Mouse (Mus musculus) right cerebral cortex, postnatal 10 days (tissue): ENCODE results near the gene Sec14l2.
A peak's percentile ranks its signal among the peaks of the same experiment; 100 is the strongest.
"Not testable (repeated sequence)": the region's sequence is repeated elsewhere in the genome, so short reads cannot be mapped to it uniquely, and the experiment has no call there.

Source experiments
- DNase-seq, 2 experiments: peaks; one replicate each; pipeline ENCODE4 v3.0.0; 2021; ENCODE audit warnings: low spot score in 2 of 2

The Sec14l2 gene

DNA sequence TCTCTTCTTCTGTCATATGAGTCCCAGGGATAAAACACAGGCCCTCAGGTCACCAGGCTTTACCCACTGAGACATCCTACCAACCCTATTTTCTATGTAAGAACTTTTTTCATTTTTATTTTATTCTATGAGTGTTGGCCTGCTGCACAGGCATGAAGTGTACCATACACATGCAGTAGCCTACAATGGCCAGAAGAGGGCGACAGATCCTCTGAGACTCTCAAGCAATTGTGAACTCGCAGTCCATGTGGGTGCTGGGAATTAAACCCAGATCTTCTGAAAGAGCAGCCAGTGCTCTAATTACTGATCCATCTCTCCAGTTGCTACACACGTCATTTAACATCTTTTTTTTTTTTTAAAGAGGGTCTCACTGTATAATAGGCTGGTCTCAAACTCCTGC lies 10.2 kb upstream of the Sec14l2 start:
- DNase-seq = no peak

- not testable (repeated sequence) for DNase-seq
These were observed 5.2 kb upstream of the Sec14l2 start for GRCm38 (mm10) chr11:4128461-4128860.

DNA sequence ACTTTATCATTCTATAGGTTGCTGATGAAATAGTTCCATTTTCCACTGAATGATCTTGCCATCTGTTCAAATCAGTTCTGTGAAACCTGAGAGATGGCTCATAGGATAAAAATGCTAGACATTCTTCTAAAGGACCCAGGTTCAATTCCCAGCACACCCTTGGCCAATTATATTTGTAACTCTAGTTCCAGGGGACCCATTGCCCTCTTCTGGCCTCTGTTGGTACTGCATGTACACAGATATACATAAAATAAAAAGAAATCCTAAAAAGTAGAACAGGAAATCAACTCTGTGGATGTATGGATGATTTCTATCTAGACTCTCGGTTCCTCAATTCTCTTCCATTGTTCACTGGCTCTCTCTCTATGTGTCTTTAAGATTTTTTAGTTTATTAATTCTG lies 3.8 kb upstream of the Sec14l2 start:
- no peak for DNase-seq

GRCm38 (mm10) chr11:4123922-4124321 lies 707 bp upstream of the Sec14l2 start:
- DNase-seq = no peak

GRCm38 (mm10) chr11:4122226-4122625 lies 989 bp downstream of the Sec14l2 start:
- DNase-seq = no peak

DNA sequence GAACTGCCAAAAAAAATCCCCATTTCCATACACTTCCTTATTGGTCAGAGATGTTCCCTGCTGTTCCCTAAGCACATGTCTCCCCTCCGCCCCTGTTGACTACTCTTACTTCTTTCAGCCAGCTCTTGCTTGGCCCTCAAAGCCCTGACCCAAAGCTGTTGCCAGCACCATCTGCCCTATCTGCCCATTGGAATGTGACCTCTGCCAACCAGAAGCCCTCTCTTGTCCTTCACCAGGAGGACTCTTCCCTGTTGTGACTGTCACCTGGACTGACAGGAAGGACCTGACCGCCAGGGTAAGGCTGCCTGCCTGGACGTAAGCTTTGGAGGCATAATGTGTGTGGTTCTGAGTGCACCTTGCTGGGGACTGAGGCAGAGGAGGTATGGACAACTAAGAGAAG lies 1.5 kb downstream of the Sec14l2 start:
- DNase-seq = no peak

DNA sequence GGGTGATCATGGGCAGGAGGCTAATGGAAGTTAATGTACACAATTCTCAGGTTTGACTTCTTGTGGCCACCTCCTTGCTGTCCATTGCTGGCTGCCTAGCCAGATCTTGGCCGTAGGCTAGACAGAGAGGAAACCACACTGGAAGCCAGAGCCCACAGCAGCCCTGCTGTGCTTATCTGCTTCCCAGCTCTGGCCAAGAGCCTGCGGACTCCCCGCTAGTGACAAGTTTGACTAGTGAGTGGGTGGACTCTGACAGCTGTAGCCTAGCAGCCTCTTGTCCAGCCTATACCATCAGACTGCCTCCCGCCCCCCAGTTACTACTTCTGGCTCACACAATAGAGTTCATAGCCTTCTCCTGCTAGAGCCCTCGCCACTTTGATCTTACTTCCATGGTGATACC lies 3.6 kb downstream of the Sec14l2 start:
- no peak for DNase-seq

DNA sequence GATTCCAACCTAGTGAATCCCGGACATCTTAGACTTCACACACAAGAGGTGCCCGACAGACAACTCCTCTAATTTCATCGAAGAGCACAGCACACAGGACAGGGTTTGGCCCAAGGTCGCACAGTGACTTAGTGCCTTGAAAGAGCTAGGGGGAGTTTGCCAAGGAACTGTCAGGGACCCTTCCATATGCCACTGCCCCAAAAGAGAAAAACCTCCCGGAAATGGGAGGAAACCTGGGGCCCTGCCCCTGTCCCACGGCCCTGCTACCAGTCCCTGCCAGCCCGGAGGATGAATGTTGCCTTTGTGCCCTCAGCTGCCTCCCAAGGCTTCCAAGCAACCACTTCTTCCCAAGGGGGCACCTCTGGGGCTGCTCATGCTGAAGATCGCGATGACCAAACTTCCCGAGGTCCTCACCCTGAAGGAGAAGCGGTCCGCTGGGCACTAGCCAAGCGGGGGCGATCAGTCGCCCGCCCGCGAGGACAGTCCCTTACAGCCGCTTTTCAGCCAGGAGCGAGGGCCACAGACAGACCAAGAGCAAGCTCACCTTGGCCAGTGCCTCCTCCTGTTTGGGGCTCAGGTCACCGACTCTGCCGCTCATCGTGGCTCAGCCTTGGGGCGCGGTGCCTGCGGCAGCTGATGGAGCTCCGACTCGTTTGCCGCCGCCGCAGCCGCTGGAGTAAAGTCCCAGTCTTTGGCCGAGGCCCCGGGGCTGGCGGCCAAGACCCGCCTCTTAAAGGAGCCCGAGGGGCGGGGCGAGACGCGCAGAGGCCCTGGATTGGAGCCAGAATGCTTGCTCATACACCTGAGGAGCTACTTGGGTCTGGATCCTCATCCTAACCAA lies 4.9 kb downstream of the Sec14l2 start:
- DNase-seq = peak; percentile 81 to 82

GRCm38 (mm10) chr11:4117372-4118071 lies 5.7 kb downstream of the Sec14l2 start:
- no peak for DNase-seq

DNA sequence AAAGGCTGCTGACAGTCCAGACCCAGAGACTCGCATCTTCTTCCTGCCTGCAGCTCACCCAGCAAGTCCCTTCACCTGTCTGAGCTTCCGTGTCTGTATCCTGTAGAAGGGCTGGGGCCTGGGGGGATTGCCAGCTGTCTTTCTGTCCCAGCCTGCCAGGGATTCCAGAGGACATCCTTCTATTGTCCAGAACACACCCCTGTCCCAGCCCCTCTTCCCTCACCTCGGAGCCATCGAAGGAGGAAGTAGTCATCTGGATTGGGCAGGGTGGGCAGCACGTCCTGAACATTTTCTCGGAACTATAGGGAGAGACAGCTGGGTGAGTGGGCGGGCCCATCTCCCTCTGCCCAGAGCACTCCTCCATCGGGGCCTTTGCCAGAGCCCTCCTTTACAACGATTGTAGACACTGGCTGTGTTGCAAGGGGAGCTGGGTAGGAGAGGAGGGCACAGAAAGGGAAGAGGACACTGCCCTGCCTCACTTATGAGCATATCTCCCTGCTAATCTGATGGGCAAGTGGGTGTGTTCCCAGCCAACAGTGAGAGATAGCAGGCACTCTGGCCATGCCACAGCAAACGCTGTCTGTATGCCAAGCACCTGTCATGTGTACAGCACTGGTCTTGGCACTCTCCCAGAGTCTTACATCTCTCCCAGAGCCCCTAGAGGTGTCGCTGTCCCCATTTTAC lies 6.6 kb downstream of the Sec14l2 start:
- peak in 1 of 2 experiments; percentile 60 for DNase-seq

DNA sequence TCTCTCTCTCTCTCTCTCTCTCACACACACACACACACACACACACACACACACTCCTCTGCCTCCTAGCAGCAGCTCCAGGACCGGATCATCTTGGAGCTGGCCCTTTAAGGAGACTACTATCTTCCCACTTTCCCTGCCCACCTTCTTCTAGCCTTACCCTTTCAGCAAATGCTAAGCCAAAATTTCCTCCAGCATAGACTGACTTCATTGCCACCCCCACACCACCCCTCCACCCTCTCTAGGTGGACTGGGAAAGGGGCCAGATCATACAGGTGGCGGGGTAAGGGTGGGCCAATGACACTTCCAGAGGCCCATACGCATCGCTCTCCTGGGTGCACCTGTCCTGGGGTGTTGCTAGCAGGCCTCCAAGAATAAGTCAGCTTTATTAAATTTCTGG lies 7.8 kb downstream of the Sec14l2 start:
- DNase-seq = no peak

GRCm38 (mm10) chr11:4114541-4114940 lies 8.7 kb downstream of the Sec14l2 start:
- not testable (repeated sequence) for DNase-seq

DNA sequence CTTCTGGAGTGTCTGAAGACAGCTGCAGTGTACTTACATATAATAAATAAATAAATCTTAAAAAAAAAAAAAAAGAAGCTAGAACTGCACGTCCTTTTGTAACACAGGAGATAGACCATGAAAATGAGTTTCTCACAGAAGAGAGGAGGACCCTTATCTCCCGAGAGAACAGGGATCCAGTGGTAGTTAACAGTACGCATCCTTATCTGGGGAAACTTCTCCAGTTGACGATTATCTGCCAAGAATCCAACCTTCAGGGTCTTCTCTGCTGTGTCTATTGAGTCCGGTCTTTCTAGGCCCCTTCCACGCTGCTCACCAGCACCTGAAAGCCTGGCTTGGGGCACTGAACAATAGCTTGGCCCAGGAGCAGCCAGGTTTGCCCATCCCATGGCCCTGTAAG lies 9.2 kb downstream of the Sec14l2 start:
- no peak for DNase-seq

DNA sequence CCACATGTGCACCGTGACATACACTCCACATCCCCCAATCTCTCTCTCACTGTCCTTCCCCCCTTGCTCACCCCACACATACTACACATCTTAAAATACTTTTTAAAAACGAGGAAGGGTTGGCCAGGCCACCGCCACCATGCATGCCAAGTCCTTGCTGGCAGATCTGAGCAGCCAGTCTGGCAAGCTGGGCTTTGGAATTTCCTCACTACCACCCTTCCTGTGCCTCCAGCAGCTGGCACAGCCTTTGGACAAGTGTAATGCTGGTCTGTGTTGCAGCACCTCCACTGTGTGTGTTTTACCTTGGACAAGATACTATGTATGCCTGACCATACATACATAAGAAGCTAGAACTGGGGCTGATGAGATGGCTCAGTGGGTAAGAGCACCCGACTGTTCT lies 9.7 kb downstream of the Sec14l2 start:
- DNase-seq = peak in 1 of 2 experiments; percentile 47

DNA sequence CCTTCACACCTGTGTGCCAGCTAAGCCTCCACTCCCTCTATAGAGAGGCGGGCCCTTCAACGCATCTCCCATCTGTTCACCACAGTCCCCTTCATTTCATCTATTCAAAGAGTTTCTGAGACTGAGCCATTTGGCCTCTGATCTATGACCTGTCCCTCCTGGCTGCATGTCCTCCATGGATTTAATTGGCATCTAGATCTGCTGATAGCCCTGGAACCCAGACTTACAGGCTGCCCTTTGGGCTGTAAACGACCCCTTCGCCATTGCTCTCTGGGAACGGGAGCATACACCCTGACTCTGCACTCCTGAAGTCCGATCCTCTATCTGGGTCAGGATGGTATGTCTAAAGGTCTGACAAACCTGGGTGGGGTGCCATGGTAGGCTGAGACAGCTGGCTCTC lies 10.4 kb downstream of the Sec14l2 start:
- no peak for DNase-seq

DNA sequence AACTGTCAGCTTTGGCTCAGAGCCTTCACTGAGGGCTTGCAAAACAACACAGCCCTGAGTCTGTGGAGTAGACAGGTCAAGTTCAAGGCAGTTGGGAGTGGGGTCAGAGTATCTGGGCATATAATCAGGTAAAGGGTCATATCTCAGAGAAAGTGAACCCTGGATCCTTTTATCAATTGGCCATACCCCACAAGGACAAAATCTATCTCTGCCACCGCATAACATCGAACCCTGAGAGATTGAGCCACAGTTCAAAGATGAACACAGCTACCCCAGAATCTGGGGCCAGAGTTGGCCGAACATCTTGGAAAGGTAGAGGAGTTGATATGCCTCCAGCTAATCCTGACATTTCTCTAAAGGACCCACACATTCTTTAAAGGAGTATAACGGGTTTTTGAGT lies 11.2 kb downstream of the Sec14l2 start:
- no peak for DNase-seq

- no peak for DNase-seq
These were observed 14.5 kb downstream of the Sec14l2 start for GRCm38 (mm10) chr11:4108691-4109090.

GRCm38 (mm10) chr11:4107901-4108300 lies 15.3 kb downstream of the Sec14l2 start:
- not testable (repeated sequence) for DNase-seq

DNA sequence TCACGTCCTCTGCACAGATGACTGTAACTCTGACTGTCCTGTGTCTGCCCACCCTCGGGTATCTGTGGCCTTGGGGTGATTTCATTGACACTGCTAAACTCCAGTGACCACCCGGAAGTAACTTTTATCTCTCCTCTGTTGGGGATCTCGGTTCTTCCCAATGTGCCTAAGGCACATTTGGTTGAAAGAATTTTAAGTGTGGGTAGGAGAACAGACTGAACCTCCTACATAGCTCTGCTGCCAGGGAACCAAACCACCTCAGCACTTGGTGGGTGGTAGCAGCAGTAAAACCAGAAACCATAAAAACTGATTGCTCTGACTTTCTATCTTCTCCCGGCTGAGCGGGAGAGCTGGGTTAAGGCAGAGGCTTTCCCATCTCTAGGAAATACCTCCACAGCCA lies 17.8 kb downstream of the Sec14l2 start:
- no peak for DNase-seq

DNA sequence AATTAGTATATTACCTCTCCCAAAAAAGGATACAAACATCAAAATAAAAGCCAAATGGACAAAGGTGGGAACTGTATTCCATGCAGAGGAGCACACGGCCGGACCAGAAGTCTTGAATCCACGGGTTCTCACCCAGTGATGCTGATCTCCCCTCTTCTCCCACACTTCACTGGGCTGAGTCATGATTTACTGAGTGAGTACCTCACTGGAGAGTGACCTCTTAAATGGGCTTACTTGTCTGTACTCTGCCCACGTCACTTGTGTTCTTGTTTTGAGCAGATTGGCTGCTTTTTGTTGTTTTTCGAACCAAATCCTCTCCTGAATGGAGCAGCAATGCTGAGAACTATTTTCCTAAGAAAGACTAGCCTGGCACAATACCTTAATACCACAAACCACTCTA lies 18.2 kb downstream of the Sec14l2 start:
- DNase-seq = no peak

GRCm38 (mm10) chr11:4103522-4103921 lies 19.7 kb downstream of the Sec14l2 start:
- no peak for DNase-seq

DNA sequence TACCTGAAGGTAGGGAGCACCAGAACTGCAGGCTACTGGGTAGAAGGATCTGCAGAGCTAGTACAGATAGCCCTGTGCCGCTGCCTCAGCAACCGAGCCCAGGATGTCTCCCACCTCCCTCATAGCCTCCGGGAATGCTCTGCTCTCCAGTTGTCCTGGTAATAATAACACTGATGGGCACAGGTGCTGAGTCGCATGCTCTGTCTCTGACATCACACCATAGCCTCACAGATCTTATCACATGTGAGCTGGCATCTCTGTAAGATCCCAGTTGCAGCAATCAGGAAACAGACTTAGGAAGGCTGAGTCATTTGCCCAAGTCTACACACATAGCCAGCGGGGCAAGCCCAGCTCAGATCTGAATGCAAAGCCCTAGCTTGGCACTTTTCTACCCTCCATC lies 21.4 kb downstream of the Sec14l2 start:
- DNase-seq = no peak

GRCm38 (mm10) chr11:4099447-4099846 lies 23.8 kb downstream of the Sec14l2 start:
- peak; percentile 48 to 64 for DNase-seq
